Mouse (Mus musculus) cerebellum, adult 8-10 months (tissue): ENCODE measurements around the gene Lmx1b.

Experiments
- DNase-seq: peaks from one replicate; pipeline ENCODE4 v3.0.0; 2022

Lmx1b gene

DNA sequence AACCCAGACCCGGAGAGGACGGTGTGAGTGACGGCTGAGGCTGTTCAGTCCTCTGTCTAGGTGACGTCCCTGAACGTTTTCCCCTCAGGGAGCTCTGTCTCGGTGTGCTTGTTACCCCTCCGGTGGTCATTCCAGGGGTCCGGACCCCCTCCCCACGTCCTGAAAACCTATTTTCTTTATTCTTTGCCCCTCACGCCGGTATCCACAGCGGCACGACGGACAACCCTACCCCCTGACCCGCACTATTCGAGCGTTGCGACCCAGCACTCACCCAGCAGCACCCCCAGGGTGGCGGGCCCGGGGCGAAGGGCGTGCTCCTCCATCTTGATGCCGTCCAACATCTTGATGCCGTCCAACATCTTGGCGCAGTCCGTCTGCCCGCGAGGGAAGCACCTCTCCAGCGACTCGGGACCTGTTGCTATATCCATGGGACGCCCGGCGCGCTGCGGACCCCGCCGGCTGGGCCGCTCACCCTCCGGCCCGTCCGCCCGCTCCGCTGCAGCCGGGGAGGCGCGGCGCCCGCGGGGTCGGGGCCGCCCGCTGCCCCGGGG, at the start of gene Lmx1b:
Gene Lmx1b, minus strand, starts transcription at position 341 of the 551 bp plus-strand sequence.
- DNase-seq, result no peak

- no peak for DNase-seq
Measured at GRCm38 (mm10) chr2:33689880-33690462, 49.7 kb upstream of the Lmx1b start.

- no peak for DNase-seq
Measured at GRCm38 (mm10) chr2:33689155-33689879, 49.0 kb upstream of the Lmx1b start.

GRCm38 (mm10) chr2:33683594-33683993, 43.3 kb upstream of the Lmx1b start:
- no peak for DNase-seq

DNA sequence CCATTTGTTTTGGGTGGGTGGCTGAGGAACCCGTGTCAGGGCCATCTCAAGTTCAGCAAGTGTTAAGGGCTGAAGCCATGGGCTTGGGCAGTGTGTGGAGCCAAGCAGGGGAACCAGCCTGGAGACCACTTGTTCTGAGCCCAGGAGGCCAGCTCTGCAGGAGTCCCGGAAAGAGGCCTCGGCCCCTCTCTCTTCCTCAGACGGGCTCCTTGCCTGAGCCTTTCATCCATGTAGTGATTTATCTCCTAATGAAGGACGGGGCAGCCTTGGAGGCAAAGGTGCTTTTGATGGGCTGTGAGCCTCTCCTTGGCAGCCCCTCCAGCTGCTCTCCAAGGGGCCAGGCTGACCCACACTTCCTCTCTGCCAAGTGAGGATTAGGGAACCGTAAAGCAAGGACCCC, 42.8 kb upstream of the Lmx1b start:
- DNase-seq, result no peak

DNA sequence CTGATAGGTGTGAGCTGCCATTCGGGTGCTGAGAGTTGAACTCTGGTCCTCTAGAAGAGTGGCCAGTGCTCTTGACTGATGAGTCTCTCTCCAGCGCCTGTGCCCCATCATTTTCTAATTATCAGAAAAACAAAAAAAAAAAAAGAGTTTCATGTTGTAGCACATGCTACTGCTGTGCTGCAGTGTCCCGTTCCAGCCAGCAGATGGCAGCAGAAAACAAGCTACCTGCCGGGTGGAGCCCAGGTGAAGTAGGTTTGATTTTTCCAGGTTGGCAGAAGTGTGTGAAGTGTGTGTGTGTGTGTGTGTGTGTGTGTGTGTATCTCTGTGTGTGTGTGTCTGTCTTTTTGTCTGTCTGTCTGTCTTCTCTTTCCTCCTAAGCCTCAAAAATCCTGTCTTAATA, 41.9 kb upstream of the Lmx1b start:
- peak; percentile 60 for DNase-seq

DNA sequence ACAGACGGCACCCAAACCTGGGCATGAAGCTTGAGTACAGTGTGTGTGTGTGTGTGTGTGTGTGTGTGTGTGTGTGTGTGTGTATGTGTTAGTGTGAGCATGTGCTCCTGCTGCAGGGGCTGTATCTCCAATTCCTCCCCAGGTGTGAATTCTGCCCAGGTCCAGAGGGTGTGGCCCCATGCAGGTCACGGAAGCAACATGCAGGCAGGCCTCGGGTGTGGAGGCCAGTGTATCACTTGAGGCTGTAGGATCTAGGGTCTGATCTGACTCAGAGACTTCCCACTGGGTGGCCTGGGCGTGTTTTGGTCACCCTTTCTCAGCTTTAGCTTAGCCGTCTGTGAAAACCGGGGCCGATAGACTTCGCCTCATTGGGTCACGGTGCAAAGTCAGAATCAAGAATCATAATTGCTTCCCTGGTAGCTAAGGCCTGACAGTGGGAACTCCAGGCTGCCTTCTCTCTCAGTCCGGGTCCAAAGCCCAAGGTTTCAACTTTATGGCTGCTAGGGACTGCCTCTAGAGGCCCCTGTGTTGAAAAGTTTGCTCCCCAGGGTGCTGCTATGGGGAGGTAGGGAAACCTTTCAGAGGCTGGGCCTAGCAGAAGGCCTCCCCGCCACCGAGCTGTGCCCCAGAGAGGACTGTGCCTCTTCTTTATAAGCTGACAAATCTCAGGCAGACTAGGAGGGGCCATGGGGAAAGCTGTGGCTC, 38.8 kb upstream of the Lmx1b start:
- no peak for DNase-seq

DNA sequence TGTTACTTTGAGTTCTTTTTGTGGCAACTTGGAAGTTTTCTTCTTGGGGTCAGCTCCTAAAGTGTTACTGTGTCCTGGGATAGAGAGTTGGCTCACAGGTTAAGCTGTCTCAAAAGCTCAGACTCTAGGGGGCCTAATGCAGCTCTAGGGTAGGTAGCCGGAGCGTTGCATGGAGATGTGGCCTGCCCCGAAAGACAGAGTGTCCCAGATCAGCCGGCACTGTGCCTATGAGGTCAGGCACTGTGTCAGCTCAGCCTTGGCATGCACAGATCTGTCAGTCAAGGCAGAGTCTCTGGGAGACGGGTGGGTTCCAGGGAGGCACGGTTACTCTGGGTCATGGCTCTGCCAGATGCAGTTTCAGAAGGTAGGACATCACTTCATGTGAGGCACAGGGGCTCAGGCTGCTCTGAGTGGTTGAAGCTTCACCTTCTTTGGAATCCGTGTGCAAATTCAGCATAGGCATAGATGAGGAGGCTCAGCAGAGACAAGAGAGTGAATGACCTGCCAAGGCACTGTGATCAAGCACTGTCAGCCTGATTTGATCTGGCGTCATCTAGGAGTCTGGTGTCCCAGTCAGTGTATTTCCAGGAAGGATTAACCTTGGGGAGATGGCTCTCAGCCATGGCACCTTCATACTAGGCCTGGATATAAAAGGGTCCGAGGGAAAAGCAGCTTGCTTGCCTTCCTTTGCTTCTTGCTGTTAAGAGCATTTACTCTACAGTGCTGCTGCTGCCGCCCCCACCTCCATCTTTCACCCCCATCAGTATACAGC, 32.6 kb upstream of the Lmx1b start:
- no peak for DNase-seq

GRCm38 (mm10) chr2:33668741-33669140, 28.4 kb upstream of the Lmx1b start:
- no peak for DNase-seq

DNA sequence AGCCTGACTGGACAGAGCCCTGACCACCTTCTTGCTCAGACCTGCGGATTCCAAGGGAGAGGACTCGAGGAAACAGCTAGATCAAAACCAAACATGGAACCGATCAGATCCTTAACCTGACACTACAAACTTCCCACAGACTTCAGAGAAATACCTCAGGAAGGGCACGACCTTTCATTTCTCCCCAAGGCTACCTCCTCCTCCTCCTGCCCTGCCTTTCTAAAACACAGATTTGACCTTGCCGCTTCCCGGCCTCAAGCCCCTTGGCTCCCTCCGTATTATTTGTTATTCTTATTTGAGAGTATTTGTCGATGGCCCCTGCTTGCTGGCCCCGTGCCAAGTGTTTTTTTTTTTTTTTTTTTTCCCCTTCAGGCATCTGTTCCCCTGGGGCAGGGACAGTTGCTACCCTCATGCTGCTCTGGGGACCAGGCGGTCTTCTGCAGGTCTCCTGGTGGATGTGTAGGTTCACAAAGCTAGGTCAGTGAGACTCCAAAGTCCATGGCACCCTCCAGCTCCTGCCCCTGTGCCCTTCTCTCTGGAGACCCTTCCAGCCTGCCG, 26.2 kb upstream of the Lmx1b start:
- DNase-seq, result no peak

GRCm38 (mm10) chr2:33665363-33666058, 25.2 kb upstream of the Lmx1b start:
- DNase-seq, result no peak

GRCm38 (mm10) chr2:33664661-33665060, 24.4 kb upstream of the Lmx1b start:
- DNase-seq, result no peak

DNA sequence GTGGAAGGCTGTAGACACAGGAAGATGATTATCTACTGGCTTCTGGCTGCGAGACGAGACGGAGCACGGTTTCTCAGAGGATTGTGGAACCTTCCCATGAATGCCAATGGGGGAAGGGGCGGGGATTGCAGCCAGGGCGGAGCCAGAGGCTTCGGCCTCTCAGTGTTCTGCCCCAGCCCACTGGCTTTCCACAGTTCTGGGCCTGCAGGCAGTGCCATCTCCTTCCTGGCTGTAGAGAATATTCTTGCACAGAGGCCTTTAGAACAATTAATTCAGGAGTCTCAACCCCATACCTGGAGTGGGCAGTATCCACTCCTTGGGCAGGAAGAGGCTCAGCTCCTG, 18.9 kb upstream of the Lmx1b start:
- DNase-seq, result no peak

DNA sequence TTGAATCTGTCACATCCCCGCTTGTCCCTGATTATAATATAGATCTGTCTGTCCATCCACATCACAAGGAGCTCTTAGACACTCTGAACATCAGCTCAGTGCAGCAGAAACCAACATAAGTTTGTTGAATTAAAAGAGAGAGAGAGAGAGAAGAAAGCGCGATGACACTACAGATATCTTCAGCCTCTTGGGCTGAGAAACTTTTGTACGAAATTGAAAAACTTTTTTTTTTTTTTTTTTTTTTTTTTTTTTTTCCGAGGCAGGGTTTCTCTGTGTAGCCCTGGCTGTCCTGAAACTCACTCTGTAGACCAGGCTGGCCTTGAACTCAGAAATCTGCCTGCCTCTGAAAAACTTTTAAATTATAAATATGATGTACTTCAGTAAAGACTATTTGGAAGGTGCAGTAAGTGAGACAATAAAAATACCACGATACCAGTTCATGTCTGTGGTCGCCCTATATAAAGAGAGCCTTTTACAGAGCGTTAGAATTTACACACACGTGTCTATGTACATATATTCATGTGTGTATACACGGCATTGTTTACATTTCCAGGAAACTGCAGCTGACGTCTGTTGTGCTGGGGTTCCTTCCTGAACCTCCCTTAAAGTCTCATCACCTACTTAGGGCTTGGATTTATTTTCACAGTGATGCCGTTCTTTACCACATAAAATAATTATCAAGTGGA, 18.4 kb upstream of the Lmx1b start:
- DNase-seq, result no peak

DNA sequence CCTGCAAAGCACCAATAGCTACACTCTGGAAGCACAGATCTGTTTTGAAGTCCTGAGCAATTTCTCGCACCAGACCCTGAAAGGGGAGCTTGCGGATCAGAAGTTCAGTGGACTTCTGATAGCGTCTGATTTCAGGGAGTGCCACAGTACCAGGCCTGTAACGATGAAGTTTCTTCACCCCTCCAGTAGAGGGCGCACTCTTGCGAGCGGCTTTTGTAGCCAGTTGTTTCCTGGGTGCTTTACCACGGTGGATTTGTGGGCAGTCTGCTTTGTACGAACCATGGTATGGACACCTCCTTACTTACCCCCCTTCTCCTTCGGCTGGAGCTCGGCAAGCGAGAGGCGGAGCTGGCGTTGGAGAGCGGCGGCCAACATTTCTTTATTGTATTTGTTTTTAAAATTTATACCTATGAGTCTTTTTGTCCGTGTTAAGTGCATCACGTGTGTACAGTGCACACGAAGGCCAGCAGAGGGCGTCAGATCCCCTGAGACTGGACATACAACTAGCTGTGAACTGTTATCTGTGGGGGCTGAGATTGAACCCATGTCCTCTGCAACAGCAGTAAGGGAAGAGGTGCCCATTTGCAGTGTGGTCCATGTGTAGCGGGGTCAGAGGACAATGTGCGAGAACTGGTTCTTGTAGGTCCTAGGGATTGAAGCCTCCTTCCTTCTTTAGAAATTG, 12.3 kb upstream of the Lmx1b start:
- no peak for DNase-seq

DNA sequence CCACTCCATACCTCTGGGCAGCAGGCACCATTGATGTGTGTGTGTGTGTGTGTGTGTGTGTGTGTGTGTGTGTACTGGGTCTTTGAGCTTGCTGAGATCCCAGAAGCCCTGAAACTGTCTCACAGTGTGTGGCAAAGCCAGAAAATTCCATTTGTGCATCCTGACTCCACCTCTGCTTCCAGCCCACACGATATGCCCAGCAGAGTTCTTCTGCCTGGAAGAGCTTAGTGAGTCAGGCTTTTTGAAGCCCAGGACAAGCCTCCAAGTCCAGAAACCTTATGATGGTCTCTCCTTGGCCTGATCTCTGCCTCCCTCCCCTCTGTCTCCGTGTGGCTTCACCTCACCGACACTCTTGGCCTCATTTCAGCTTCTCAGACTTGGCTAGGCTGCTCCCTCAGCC, 9.1 kb upstream of the Lmx1b start:
- no peak for DNase-seq

GRCm38 (mm10) chr2:33648894-33649293, 8.6 kb upstream of the Lmx1b start:
- DNase-seq, result no peak

- no peak for DNase-seq
Measured at GRCm38 (mm10) chr2:33646283-33646550, 5.9 kb upstream of the Lmx1b start.

- no peak for DNase-seq
Measured at GRCm38 (mm10) chr2:33645538-33646282, 5.4 kb upstream of the Lmx1b start.
